8 mouse cellular contexts compared by ENCODE assay signal in the genomic region with DNA sequence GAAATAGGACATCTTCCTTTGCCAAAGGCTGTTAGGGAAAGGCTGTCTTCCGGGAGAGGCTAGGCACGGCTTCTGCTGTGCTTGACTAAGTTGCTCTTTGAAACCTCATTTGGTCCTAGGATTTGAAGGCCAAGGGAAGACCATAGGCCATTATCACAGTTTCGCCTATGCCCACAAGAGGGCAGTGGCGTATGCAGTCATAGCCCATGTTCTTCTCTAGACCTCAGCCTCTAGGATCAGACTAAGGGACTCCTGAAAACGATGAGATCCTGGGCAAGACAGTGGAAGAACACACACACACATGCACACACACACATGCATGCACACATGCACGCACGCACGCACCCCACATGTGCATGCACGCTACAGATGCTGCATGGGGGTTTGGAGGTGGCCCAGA.
DNase-seq lines count a peak whose midpoint lies in the region; ATAC-seq lines count a peak whose summit lies in the region.

No protein-coding gene starts in this region.

- peak; percentile 66 for DNase-seq in R1 (ENCODE audit: low read depth, low spot score)
- DNase-seq in cerebellum, adult 9-11 months: peak; percentile 71
- DNase-seq in frontal cortex, postnatal 14 days (ENCODE audit: low spot score in 2 of 2): peak; percentile 64 to 76
- peak; percentile 64 for DNase-seq in hindlimb bud, embryonic 11.5 days (ENCODE audit: extremely low spot score, low read depth, low spot score)
- DNase-seq in left cerebral cortex, adult 18-20 months (ENCODE audit: low spot score in 2 of 2): peak; percentile 73 to 77
- DNase-seq in right cerebral cortex, postnatal 10 days (ENCODE audit: low spot score in 2 of 2): peak; percentile 79 to 86
- DNase-seq in urinary bladder, postnatal 4 days (ENCODE audit: low spot score in 2 of 2): peak; percentile 49 to 74

- ATAC-seq in megakaryocyte, adult 5-6 weeks (ENCODE audit: poor library complexity, severe bottlenecking): 0 out of 2 replicates have a peak, but pooled peaks have one; percentile 50

Comparison
In these comparisons a context has a peak if more than half of its experiments do, and no peak if none do; other contexts are left out.
1. Peak in every context shown above with its lines: DNase-seq and ATAC-seq.